Mouse (Mus musculus): ENCODE measurements around the gene Gm10073.

DNA sequence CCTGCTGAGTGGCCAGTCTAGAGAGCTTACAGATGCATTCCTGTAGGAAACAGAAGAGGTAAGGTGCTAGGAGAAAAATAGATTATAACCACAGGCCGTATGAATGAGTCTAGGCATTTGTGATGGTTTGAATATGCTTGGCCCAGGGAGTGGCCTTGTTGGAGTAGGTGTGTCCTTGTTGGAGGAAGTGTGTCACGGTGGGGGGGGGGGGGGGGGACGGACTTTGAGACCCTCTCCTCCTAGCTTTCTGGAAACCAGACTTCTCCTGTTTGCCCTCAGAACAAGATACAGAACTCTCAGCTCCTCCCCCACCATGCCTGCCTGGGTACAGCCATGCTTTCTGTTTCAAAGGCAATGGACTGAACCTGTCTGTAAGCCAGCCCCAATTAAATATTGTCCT is 19.2 kb upstream of the Gm10073 start:
- TF ChIP-seq CTCF (conservative IDR thresholded peaks at IDR 0.05; ENCODE audit: low read length) (no peak), POU5F1 (IDR thresholded peaks at IDR 0.05; ENCODE audit: borderline replicate concordance, low read length) (no peak), NANOG (IDR thresholded peaks at IDR 0.05; ENCODE audit: borderline replicate concordance, low read length) (no peak)
